8 mouse cellular contexts compared by ENCODE assay signal in genomic region chr9:22306726-22307125, GRCm38 (mm10). TPM values are rescaled to one million over a fixed set of nuclear protein-coding genes. Genes with fewer than 3 reads are reported as not detected.
A peak's percentile ranks its signal among the peaks of the same experiment; 100 is the strongest.
DNase-seq lines count a peak whose midpoint lies in the region; ATAC-seq and TF ChIP-seq lines count a peak whose summit lies in the region.

No protein-coding gene starts in this region.

- peak overlapping the region; percentile 86 for H3K4me3 ChIP-seq in lung, embryonic 14.5 days (ENCODE audit: low read depth, low read length)
- H3K4me3 ChIP-seq in hindbrain, embryonic 10.5 days = peak overlapping the region; percentile 98

- H3K9ac ChIP-seq in lung, embryonic 14.5 days = peak overlapping the region; percentile 96

- ATAC-seq in lung, embryonic 14.5 days (ENCODE audit: insufficient read depth) = no peak
- no peak for ATAC-seq in megakaryocyte progenitor cell, adult 5-6 weeks (replicated peaks; ENCODE audit: poor library complexity)

- TF ChIP-seq CTCF in lung, embryonic 14.5 days (IDR thresholded peaks at IDR 0.05; ENCODE audit: low read depth) = no peak

- H3K27ac ChIP-seq in lung, embryonic 14.5 days (ENCODE audit: low read depth) = 0 out of 2 replicates have a peak overlapping the region, but pooled peaks have one; percentile 73
- H3K27ac ChIP-seq in hindbrain, embryonic 10.5 days = peak overlapping the region; percentile 100

- no peaks in the 10 kb centered on the region for H3K27me3 ChIP-seq in lung, embryonic 14.5 days (ENCODE audit: insufficient read depth, low read length)
- no peaks in the 10 kb centered on the region for H3K27me3 ChIP-seq in hindbrain, embryonic 10.5 days (ENCODE audit: insufficient read depth, poor library complexity, severe bottlenecking)

- WGBS in lung, embryonic 14.5 days = 14% methylated on average over 6 of the region's 6 CpGs
- WGBS in hindbrain, embryonic 10.5 days = 20% methylated on average over 6 of the region's 6 CpGs

- H3K4me1 ChIP-seq in lung, embryonic 14.5 days (ENCODE audit: insufficient read depth) = no peaks in the 10 kb centered on the region
- H3K4me1 ChIP-seq in hindbrain, embryonic 10.5 days (replicated peaks) = peaks cover 15% of the 10 kb centered on the region

- H3K4me2 ChIP-seq in lung, embryonic 14.5 days = peak overlapping the region; percentile 62

- DNase-seq in lung, embryonic 14.5 days = peak; percentile 61
- no peak for DNase-seq in lung, adult 18-20 months
- DNase-seq in embryo, embryonic 10.5 days (ENCODE audit: low spot score) = peak; percentile 51
- peak; percentile 34 for DNase-seq in hindbrain, embryonic 10.5 days (ENCODE audit: low spot score)
- peak; percentile 32 for DNase-seq in mesoderm, embryonic 11.5 days (ENCODE audit: low read depth, low spot score)
- DNase-seq in layer of hippocampus, adult 18-20 months (ENCODE audit: low spot score in 2 of 2) = no peak
- no peak for DNase-seq in ovary, adult 18-20 months (ENCODE audit: low spot score)

- peaks cover 25% of the 10 kb centered on the region for H3K36me3 ChIP-seq in lung, embryonic 14.5 days (ENCODE audit: insufficient read depth)
- peaks cover 42% of the 10 kb centered on the region for H3K36me3 ChIP-seq in hindbrain, embryonic 10.5 days

- H3K9me3 ChIP-seq in lung, embryonic 14.5 days (ENCODE audit: low read depth, low read length) = peaks cover 2% of the 10 kb centered on the region; the same call in 1 of the 2 replicates
- peaks cover 21% of the 10 kb centered on the region for H3K9me3 ChIP-seq in hindbrain, embryonic 10.5 days

RNA-seq across cellular contexts. Expression of gene Zfp810, which starts 0.7 kb away (rescaled TPM):
- 21.0 and 23.7 TPM in 2 replicates for polyA plus RNA-seq in lung, embryonic 14.5 days (2014; fragmentation: Nextera tagmentation; extraction: Ambion mirVana)
- 24.3 and 29.0 TPM in 2 replicates for polyA plus RNA-seq in hindbrain, embryonic 10.5 days (2016; fragmentation: Nextera tagmentation; extraction: Ambion mirVana)
- total RNA-seq in layer of hippocampus, adult 18-20 months (2021) = 10 to 100 TPM; 14.5 TPM
- 10.2 and 10.9 TPM in 2 replicates for total RNA-seq in megakaryocyte progenitor cell, adult 5-6 weeks (2015)
- total RNA-seq in megakaryocyte progenitor cell, adult 5-6 weeks (2017) = 14.7 and 15.1 TPM in 2 replicates

RNA-seq across cellular contexts. Expression of gene Zfp599, which starts 47.0 kb away (rescaled TPM):
- 6.6 and 6.8 TPM in 2 replicates for polyA plus RNA-seq in lung, embryonic 14.5 days (2014; fragmentation: Nextera tagmentation; extraction: Ambion mirVana)
- polyA plus RNA-seq in hindbrain, embryonic 10.5 days (2016; fragmentation: Nextera tagmentation; extraction: Ambion mirVana) = 5.4 and 6.5 TPM in 2 replicates
- 1 to 10 TPM; 5.1 to 5.5 TPM for total RNA-seq in layer of hippocampus, adult 18-20 months (2021)
- 6.0 and 7.1 TPM in 2 replicates for total RNA-seq in megakaryocyte progenitor cell, adult 5-6 weeks (2015)
- total RNA-seq in megakaryocyte progenitor cell, adult 5-6 weeks (2017) = 8.0 and 9.0 TPM in 2 replicates

Comparison
In these comparisons a context has a peak if more than half of its experiments do, and no peak if none do; other contexts are left out.
1. DNase-seq: peak in lung, embryonic 14.5 days (single experiment), embryo, embryonic 10.5 days (single experiment), hindbrain, embryonic 10.5 days (single experiment) and mesoderm, embryonic 11.5 days (single experiment); none in lung, adult 18-20 months (0 of 2), layer of hippocampus, adult 18-20 months (0 of 2) and ovary, adult 18-20 months (single experiment).